Mouse (Mus musculus) A20 (cell line): Measurements from ENCODE around the gene Des.

Experiments used
- DNase-seq: peaks from one replicate; pipeline ENCODE4 v3.0.0-alpha.2; 2011; ENCODE audit warnings: low read depth, low spot score

The Des gene

DNA sequence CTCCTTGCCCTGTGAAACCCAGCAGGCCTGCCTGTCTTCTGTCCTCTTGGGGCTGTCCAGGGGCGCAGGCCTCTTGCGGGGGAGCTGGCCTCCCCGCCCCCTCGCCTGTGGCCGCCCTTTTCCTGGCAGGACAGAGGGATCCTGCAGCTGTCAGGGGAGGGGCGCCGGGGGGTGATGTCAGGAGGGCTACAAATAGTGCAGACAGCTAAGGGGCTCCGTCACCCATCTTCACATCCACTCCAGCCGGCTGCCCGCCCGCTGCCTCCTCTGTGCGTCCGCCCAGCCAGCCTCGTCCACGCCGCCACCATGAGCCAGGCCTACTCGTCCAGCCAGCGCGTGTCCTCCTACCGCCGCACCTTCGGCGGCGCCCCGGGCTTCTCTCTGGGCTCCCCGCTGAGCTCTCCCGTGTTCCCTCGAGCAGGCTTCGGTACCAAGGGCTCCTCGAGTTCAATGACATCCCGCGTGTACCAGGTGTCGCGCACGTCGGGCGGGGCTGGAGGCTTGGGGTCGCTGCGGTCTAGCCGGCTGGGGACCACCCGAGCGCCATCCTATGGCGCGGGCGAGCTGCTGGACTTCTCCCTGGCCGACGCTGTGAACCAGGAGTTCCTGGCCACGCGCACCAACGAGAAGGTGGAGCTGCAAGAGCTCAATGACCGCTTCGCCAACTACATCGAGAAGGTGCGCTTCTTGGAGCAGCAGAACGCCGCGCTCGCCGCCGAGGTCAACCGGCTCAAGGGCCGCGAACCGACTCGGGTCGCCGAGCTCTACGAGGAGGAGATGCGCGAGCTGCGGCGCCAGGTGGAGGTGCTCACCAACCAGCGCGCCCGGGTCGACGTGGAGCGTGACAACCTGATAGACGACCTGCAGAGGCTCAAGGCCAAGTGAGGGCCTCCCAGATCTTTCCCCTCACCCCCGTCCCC is at the start of gene Des:
TSS of gene Des (plus strand) at position 218 of the 920 bp plus-strand sequence.
- no peak for DNase-seq

DNA sequence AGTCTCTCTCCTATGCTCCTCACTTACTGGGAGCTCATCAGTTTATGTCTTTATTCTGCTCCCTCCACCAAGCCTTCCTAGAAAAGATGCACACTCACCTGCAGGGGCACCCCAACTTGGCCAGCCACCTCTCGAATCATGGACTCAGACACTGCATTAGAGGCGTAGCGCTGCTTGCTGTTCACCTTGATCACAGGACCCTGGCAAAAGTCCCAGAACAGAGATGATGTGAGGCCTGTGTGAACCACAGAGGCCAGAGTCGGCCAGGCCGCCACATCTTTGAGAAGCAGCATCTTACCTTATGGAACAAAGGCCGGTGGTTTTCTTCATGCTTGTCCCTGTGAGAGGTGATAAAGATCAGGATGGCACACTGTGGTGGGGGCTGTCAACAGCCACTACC is 48.4 kb upstream of the Des start:
- no peak for DNase-seq

DNA sequence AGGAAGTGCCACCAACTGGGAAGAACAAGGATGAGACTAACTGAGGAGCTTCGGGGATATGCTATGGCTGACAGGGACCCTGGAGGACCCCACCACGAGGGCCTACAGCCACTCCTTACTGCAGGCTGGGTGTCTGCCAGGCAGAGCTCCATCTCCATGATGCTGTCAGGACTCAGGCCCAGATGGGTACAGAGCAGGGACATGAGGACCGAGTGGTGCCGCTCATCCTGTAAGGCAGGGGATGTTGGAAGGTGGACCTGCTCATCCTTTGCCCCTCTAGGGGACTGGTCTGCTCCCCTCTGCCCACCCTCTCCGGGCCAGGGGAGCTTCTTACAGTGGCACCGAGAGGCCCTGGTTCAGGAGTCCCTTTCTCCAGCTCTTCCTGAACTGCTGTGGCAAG is 45.1 kb upstream of the Des start:
- no peak for DNase-seq

DNA sequence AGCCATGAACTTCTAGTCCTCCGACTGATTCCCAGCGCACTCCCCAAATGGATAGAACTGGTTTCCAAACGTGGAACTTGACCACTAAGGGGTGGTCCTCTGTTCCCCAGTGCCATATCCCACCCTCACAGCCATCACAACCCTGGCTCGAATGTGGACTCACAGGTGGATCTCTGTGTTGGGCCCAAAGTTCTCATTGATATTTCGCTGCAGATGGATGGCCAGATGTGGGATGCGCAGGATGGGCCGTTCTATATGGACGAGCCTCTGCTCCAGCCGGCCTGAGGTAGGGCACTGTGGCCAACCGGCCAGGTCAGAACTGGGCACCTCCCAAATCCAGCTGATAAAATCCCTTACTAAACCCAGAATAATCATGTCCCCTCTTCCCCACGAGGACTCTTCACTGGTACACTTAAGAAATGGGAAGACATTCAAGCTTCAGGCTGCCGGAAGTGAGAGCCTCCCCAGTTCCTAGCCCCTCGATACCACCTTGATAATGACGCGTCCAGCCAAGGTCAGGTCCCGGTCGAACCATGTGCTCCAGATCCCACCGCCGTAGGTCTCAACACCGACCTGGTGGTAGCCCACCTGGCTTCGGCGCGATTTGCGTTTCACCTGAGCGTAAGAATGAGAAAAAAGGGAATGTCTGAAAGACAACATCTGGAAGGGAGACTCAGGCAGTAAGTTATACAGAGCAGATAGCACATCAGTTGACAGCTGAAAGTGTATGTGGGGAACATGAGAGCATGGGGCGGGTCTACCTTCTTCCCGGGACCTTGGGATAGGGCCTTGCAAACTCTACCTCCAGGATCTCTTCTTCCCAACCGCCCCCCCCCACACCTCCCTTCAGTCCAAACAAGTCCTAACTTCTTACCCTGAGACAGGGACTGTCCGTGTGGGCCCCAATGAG is 44.4 kb upstream of the Des start:
- peak; percentile 4 for DNase-seq

DNA sequence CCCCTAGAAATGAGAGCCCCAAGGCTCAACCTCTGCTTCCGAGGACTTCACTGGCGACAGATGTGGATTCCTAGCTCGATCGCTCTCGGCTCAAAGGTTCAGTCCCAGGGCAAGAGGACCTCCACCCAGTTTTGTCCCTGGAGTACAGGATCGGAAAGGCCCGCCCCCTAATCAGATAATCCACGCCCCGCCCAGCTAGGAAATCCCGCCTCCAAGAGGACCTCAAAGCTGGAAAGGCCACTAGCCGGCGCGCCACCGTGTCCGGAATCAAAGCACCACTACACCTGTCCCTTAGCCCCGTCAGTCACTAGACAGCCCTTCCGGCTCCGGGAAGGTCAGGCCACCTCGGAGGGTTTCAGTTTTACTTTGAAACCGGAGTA is 43.3 kb upstream of the Des start:
- no peak for DNase-seq

DNA sequence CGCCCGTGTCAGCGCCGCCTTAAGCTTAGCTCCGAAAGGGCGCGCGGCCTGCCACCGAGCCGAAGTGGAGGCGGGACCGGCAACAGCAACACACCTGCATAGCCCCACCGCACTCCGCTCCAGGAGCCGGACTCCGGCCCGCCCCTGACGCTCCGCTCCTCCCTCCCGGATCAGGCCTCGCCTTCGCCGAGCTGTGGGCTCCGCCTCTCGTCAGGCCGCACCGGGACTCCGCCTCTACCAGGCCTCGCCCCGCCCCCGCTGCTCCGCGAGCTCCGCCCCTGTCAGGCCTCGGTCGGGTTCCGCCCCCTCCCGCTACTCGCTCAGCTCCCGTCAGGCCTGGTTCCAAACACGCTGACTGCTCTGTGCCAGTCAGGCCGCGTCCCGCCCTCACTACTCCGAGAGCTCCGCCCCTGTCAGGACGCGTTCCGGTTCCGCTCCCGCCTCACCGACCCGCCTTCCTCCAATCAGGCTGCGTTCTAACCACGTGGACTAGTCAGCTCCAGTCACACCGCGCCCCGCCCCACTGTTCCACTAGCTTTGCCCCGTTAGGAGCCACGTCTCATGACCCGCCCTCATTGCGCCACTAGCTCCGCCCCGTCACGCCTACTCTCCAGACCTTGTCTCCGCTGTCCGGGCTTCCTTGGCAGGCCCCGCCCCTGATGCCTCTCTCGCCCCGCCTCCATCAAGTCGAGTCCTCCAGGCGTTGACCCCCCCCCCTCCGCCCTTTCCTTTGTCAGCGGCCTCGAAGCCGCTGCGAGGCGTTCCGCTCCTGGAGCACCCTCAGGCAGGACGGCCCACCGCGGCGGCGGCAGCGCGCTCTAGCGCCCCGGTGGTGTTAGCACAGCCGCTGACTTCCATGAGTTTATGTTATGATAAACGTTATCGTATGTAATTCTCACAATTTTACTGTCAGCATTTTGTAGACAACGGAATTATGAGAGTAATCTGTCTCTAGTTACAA is 42.6 kb upstream of the Des start, which contains the start of gene Dnpep:
TSS of gene Dnpep (minus strand) at position 750 of the 961 bp plus-strand sequence.
- peak; percentile 100 for DNase-seq

DNA sequence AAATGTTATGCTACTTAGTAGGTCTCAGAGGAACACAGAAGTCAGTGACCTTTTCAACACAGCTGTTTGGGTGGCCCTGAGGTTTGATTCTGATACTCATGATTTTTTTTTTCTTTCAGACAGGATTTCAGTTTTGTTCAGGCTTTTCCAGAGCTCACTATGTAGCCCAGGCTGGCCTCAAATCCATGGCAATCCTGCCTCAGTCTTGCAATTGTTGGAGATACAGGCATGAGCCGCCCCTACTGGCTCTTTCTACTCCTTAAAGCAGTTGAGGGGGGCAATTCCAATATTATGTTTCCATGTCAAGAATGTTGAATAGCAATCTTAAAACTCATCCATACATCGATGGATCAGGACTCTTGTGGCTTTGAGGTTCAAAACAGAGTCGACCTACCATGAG is 41.8 kb upstream of the Des start:
- DNase-seq = no peak

DNA sequence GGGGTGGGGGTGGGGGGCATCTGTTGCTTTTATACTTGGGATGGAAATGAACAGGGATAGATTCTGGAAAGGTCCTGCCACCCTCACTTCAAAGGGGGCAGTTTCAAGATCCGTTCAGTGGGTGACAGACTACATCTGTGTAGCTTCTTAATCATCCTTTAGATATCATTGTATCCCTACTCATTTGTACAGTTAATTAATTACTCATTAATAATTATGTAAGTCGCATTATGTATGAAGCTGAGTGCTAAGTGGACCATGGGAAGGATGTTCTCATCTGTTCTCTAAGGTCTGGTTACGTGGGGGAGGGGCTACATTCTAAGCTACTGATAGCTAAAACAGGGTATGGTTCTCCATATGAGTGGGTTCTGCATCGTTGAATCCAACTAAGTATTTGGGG is 41.4 kb upstream of the Des start:
- no peak for DNase-seq

DNA sequence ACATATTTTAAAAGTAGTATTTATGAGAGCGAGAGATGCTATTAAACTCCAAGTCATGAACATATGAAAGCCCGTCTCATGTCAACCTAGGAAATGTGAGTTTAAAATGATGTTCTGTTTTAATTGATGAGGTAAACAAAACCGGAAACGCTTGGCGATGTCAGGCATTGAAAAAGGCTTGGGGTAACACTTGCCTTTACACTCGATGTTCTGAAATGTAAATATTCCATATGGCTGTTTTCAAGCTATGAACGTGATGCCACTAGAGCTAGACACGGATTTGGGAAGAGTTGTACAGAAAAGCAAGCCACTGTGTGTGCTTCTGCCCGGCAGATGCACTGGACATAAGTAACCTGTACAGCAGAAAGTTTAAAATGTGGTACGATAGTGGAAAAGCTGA is 41.0 kb upstream of the Des start:
- DNase-seq = no peak

DNA sequence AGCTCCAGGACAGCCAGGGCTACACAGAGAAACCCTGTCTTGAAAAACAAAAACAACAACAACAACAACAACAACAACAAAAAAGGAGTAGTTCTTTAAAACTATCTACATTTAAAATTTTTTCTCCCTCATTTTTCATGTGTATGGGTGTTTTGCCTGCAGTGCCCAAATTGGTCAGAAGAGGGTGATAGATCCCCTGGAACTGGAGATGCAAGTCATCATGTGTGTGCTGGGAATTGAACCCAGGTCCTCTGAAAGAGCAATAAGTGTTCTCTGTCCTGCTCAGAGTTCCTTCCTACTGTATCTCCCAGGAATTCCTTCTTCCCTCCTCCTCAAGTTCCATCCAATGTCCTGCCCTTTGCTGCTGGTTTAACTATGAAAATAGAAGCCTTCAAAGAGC is 32.7 kb upstream of the Des start:
- DNase-seq = no peak

DNA sequence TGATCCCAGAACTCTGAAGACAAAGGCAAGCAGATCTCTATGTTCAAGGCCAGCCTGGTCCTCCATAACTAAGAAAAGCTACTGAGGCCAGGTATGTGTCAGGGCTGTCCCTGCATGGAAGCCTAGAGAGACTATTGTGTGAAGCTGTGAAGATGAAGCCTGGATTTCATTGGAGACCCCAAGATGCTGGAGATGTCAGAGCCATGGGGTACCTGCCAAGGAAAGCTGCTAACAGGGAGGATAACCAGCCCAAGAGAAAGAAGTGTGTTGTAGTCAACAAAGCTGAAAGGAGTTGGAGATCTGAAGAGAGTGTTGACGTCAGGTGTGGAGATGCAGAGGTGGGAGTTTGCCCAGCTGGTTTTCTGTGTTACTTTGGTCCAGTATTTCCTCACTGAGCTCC is 28.9 kb upstream of the Des start:
- no peak for DNase-seq

DNA sequence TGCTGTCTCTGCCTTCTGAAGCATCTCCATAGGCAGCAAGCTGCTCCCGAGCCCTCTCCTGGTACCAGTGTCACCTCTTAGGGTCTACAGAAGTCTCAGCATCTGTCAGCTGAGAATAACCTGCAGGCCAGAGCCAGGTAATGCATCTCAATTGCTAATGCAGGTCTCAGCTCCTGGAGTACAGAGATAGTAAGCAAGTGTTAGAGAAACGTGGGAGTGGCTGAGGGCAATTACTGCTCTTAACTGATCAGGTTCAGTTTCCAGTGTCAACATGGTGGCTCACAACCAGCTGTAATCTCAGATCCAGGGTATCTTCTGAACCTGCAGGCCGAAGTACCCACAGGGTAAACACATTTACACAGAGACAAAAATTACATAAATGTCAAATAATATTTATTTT is 23.7 kb upstream of the Des start:
- no peak for DNase-seq

DNA sequence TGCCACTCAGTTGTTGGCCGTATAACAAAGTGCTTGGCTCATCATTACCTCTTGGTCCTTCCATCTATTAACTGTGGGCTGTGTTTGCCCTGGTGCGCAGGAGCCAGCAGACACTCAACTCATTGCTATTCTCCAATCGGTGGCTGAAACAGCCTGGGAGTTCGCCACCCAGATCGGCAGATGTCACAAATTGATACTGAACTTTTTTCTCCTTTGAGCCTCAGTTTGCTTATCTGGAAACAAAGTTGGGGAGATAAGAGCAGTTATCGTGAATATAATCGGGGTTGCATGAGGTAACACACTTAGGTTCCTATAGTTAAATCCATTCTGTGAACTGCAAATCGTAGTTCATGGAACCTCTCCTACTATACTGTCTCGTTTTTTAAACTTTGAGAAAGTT is 23.0 kb upstream of the Des start:
- DNase-seq = no peak

DNA sequence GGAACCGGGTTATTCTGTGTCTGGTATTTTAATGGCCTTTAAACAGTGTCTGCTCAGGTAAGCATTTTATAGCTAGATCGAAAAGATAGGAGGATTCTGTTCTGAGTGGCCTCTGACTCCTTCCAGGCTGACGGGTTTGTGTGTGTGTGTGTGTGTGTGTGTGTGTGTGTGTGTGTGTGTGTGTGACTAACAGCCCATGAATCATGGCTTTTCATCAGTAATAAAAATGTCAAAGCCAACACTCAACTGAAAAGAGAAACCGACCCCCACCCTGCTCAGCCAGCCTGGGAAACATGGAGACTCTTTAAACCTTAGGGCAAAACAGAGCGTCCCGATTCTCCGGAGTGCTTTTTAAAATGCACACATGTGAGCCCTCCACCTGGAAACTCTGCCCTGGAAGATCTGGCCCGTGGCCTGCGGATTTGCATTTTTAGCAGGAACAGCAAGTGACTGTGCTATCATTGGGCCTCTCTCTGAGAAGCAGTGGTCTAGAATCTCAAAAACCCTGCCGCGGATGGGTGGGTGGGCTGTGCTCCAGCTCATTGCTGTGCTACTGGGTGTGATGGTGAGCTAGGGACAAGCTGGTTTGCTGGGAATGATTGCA is 21.9 kb upstream of the Des start:
- DNase-seq = no peak

DNA sequence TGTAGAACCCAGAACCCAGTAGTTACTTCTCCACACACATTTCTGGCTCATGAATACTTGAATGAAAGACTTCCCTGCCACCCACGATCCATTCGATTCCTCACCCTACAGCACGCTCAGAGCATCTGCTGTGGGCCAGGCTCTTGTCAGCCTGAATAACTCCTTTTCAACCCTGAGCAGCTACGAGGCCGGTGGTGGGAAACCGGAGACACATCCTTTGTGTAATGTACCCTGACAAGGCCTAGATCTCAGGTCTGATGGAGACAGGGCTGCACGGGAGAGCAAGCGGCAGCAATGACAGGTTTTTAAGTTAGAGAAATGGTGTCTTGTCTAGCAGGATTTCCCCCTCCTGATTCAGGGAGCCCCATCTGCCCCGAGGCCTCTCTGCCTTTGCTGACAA is 20.8 kb upstream of the Des start:
- DNase-seq = no peak

DNA sequence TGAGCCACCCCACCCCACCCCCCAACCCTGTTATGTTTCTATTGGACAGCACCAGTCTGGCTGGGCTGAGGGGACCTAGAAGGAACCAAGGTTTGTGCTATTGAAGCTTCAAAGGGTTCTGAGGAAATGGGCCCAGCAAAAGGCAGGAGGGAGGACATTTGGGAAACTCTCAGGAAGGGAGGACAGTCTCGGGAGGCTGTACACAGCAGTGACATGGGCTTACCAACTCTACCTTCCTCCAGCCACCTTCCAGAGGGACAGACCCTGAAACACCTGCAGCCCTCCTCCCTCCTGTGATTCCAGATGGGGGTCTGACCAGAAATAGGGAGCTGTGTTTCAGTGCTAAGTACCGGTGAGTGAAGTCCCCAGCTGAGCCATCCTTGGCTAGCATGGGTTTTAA is 19.6 kb upstream of the Des start:
- DNase-seq = no peak

DNA sequence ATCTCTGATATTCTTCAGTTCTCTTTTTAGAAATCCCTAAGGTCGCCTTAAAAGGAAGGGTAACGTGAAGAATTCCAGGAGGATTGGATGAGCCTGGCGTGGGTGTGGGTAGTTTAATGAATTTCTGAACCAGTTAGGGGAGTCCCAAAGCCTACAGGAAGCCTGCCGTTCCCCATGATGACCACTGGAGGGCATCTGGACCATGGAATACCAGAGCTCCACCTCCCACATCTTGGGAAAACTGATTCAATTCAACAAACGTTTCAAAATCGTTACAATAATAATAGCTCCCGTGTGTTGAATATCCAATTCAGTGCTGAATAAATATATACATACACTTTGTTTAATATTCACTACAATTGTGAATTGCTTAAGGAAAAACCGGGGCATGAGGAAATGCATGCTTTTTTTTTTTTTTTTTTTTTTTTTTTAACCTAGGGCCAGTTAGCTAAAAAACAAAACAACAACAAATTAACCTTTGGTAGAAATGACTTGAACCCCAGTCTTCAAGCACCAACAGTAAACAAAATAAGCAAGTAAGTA is 17.2 kb upstream of the Des start:
- peak; percentile 48 for DNase-seq

DNA sequence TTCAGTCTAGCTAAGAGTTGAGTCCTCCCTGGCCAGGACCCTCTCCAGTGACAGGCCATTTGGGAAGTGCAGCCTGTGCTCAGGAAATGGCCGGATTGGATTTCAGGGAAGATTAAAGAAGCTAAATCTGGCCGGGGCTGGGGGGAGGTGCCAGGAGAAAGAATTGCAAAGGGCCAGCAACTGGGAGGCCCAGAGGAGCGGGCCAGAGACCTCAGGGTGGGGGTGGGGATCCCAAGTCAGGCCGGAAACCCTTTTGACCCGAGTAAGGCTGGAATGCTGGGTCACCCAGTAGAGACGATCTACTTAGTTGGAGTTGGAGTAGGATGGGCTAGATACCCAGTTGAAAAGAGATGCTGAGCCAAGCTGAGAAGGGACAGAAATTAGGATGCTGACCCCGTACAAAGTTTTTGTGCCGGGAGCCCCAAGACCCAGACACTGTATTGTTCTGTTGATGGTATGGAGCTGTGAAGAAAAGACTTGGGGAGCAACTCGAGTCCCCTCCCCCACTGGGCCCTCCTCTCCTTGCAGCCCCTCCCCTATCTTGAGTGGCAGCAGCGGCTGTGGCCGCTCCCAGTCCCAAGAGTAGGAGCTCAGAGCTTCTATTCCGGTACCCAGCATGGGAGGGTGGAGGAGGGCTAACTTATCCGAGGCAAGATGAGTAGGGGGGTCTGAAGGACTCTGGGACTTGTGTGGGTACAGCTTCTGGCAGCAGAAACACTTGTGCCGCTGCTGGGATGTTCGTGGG is 15.7 kb upstream of the Des start:
- no peak for DNase-seq

DNA sequence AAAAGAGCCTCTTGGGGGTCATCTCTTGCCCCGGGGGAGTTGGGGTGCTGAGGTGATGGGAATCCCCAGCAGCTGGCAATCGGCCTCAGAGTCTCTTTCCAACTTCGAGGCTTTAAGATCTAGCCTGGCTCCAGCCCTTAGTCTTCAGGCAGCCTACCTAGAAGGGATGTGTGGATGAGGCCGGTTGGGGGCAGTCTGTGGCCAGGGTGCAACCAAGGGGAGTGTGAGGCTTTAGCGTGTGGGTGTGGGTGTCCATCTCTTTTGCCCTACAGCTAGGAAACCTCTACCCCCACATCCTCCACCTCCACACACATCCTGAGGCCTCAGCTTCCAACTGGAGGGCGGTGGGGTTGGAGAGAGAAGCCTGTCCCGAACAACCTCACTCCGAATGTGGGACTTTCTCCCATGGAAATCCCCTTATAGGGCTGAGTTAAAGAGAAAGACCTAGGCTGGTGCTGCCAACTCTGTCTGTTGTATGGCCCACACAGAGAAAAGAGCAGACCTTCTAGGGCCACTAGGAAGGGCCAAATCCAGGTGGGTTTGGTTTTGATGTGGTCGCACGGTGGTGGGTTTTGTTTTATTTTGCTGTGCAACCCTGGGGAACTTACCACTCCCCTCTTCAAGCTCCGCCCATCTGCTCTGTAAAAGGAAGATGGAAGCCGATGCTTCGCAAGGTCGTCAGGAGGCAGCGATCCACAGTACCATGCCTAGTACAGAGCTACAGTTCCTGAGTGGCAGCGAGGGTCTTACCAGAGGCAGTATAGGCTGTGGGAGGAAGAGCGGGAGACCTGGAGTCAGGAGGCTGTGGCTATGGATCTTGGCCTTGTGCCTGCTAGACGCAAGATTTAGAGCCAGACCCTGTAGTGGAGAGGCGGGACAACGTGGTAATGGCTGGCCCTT is 14.8 kb upstream of the Des start:
- DNase-seq = no peak
